Mouse (Mus musculus) hindbrain, embryonic 10.5 days (tissue): ENCODE measurements around the gene Magi2. TPM values are rescaled to one million over a fixed set of nuclear protein-coding genes. Genes with fewer than 3 reads are reported as not detected.

Experiments
- DNase-seq: peaks from one replicate; pipeline ENCODE4 v3.0.0-alpha.2; 2017; ENCODE audit warnings: low spot score
- H3K27ac ChIP-seq: fragments of 300-500 bp; sonication (generic); 2 replicates; pipeline ENCODE4 v1.5.1; 2016; ENCODE audit warnings: mild to moderate bottlenecking, moderate library complexity
- H3K27me3 ChIP-seq: fragments of 300-500 bp; sonication (generic); 2 replicates; pipeline ENCODE4 v1.6.1; 2016; ENCODE audit warnings: mild to moderate bottlenecking; ENCODE audit not compliant: poor library complexity, insufficient read depth, severe bottlenecking
- H3K36me3 ChIP-seq: fragments of 300-500 bp; sonication (generic); 2 replicates; pipeline ENCODE4 v1.6.1; 2016; ENCODE audit warnings: mild to moderate bottlenecking, moderate library complexity
- H3K4me1 ChIP-seq: fragments of 300-500 bp; sonication (generic); replicated peaks from 2 replicates; pipeline ENCODE4 v1.6.1; 2016; ENCODE audit warnings: mild to moderate bottlenecking
- H3K4me3 ChIP-seq: fragments of 300-500 bp; sonication (generic); 2 replicates; pipeline ENCODE4 v1.5.1; 2016; ENCODE audit warnings: mild to moderate bottlenecking, moderate library complexity
- H3K9me3 ChIP-seq: fragments of 300-500 bp; sonication (generic); 2 replicates; pipeline ENCODE4 v1.6.1; 2016; ENCODE audit warnings: mild to moderate bottlenecking, moderate library complexity
- whole genome bisulfite sequencing: fragments of 180-500 bp; shearing (Covaris S2); methylation state at CpG from one replicate; pipeline ENCODE4 v1.1.7; 2016; 5-methylcytosine and 5-hydroxymethylcytosine counted together
- polyA plus RNA-seq: library from polyadenylated mRNA; unstranded; fragments of >200 nt; fragmentation: Nextera tagmentation; extraction: Ambion mirVana; gene quantifications from 2 replicates; pipeline ENCODE4 v1.2.1, GENCODE M21; 2016

The Magi2 gene
- polyA plus RNA-seq, 1 experiment from 2014 or later, result 9.9 TPM

DNA sequence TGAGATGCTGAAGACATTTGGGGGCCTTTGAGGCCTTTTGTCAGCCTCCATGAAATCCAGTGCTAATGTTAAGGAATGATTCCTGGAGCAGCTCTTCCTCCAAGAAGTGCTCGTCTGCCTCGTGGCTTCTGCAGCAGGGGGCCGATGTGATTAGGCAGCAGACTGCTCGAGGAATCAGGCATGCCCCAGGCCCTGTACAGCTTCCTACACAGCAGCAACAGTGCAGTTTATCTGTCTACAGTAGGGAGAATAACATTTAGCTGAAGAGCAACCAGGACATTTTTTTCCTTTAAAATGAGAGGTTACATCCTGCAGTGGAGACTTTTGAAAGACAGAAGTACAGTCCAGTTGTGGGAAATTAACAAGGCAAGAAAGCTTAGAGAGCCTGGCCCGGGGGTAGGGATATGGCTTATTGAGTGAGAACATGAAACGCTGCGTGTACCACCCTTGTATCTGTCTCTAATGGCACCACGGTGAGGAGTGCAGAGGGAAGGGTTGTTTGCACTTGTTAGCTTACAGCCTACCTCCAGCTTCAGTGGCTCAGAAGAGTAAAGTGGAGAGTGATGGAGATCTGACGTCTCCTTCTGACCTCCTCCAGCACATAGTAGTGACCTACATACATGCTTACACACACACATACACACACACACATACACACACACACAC lies 1205.4 kb downstream of the Magi2 start:
- Histone ChIP-seq H3K27me3 (no peaks in the 10 kb centered on the region), H3K4me1 (no peaks in the 10 kb centered on the region), H3K9me3 (no peaks in the 10 kb centered on the region), H3K27ac (no peak overlapping the region), H3K4me3 (no peak overlapping the region), H3K36me3 (no peaks in the 10 kb centered on the region)
- WGBS, result 61% methylated on average over 9 of the region's 9 CpGs
- DNase-seq, result no peak

DNA sequence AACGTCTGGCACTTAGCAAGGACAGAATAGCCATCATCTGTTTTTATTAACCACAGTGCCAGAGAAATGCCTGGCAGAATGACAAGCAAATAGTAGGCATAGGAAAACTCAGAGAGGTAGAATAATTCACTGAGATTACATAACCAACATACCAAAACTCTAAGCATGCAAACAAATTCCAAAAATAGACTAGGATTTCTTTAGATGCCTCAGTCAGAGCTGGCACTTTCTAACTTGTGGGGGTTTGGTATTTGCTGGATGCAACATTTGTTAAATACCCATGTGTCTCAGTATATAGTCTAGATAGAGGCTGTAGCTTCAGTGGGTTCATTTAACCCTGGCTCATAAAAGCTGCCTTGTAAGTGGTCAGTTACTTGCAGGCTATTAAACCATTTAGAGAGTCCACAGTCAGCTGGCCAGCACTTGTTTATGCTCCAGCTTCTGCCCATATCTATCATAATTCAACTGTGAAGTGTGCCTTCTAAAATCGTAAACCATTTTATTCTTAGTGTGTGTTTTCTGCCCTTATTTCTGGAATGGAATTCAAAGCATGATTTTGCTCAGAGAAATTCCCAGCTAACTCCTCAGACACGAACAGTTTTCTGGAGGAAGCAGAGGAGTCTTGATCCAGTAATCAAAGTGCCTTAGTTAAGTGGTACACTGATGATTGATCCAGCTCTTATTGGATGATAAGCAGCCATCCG lies 1219.8 kb downstream of the Magi2 start:
- Histone ChIP-seq H3K9me3 (no peaks in the 10 kb centered on the region), H3K27me3 (no peaks in the 10 kb centered on the region), H3K36me3 (no peaks in the 10 kb centered on the region), H3K27ac (no peak overlapping the region), H3K4me3 (no peak overlapping the region), H3K4me1 (no peaks in the 10 kb centered on the region)
- WGBS, result 77% methylated on average over 4 of the region's 4 CpGs
- no peak for DNase-seq

DNA sequence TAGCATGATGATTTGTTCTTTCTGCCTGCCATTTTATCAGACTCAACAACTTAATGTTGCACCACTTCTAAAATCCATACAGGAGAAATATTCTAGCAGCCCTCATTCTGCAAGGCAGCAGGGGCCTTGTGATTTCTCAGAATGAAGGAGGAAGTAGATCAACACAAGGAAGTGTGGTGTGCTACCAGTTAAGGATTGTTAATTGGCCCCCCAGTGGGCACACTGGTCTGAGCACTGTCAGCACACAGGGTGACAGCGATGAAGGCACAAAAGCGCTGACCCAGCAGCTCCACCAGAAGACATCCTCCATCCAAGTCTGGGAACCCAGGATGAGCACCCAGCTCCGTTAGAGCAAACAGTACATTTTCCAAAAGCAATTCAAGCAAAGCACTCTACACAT lies 1229.3 kb downstream of the Magi2 start:
- Histone ChIP-seq H3K27ac (no peak overlapping the region), H3K4me1 (no peaks in the 10 kb centered on the region), H3K27me3 (no peaks in the 10 kb centered on the region), H3K4me3 (no peak overlapping the region), H3K36me3 (no peaks in the 10 kb centered on the region), H3K9me3 (no peaks in the 10 kb centered on the region)
- DNase-seq, result no peak
- 57% methylated on average over 3 of the region's 3 CpGs for WGBS

DNA sequence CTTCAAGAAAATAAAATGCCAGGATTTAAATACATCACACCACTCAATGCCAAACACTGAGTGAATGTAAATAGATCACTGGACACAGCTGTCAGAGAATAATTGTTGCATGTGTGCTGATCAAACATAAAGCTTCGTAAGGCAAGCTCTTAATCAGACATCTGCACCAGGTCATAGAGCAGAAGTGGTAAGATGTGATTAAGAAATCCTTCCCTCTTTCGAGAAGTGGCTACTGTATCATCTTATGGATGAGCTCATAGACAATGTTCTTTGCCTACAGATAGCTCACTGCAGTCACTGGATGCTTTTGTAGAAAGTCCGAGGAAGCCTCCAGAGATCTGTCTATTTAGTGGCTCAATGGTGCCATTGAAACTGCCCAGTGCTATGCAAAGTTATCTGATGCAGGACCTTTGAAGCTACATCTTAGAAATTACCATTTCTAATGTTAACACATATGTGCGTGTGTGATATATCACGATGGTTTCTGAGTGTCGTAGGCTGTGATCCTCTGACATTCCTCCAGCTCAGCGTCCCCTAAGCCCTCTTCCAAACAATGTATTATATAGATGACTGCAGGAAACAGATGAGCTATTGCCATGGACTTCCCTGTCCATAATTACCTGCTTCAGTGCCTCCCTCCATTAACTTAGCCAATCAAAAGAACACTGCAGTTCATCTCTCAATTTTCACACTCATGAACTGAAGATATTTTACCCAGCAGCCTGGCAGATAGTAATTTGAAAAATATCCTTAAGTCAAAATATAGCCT lies 1231.1 kb downstream of the Magi2 start:
- no peak for DNase-seq
- Histone ChIP-seq H3K27me3 (no peaks in the 10 kb centered on the region), H3K9me3 (no peaks in the 10 kb centered on the region), H3K4me1 (no peaks in the 10 kb centered on the region), H3K36me3 (no peaks in the 10 kb centered on the region), H3K27ac (no peak overlapping the region), H3K4me3 (no peak overlapping the region)
- 86% methylated on average over 7 of the region's 7 CpGs for WGBS

DNA sequence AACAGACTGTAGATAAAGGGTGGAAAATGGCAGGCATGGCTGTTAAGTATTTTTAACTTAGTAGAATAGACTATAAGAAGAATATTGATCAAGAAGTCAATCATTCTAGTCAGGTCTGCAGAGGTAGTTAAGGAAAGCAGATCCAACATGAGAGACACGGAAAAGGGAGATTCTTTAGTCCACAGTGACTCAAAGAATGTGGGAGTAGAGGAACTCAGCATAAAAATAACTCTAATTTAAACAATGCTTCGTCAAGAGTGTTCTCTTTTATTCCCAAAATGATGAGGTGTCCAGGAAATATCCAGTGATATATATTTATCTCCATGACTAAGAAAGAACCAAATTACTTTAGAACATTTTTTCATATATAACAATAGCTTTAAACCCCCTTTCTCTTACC lies 1234.9 kb downstream of the Magi2 start:
- H3K4me1 ChIP-seq, result no peaks in the 10 kb centered on the region
- 84% methylated on average over 2 of the region's 2 CpGs for WGBS
- no peaks in the 10 kb centered on the region for H3K27me3 ChIP-seq
- H3K9me3 ChIP-seq, result no peaks in the 10 kb centered on the region
- no peak overlapping the region for H3K27ac ChIP-seq
- no peak for DNase-seq
- no peaks in the 10 kb centered on the region for H3K36me3 ChIP-seq
- H3K4me3 ChIP-seq, result no peak overlapping the region

DNA sequence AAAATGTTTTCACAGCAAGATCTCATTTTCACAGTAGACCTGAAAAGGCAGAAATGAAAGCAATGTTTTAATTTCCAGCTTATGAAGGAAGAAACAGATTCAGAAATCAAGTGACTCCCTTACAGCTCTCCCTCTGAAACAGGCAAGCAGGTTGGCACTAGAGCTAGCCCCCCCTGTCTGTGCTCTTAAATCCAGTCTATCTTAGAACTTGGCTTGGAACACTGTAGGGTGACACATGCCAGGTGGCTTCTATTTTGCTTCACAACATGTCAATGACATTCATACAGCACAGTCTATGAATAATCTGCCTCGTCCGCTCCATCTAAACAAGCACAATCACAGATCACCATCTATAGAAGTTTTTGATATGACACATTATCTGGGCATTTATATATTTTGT lies 1235.5 kb downstream of the Magi2 start:
- DNase-seq, result no peak

DNA sequence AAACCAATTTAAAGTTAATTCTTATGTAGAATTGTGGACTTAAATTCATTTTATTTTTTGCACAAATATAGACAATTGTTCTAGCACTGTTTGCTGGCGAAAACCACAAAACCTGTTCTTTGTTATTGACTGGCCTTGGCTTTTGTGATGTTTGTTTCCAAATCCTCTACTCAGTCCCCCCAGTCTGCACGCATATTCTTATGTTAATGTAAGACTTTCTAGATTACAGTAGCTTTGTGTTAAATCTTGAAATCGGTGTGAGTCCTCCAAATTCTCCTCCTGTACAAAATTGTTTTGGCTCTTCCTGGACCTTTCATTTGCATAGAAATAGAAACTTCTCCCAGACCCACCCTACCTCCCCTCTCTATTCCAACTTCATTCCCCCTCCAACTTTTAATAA lies 1242.9 kb downstream of the Magi2 start:
- no peak overlapping the region for H3K27ac ChIP-seq
- H3K36me3 ChIP-seq, result no peaks in the 10 kb centered on the region
- 69% methylated on average over 3 of the region's 3 CpGs for WGBS
- no peak overlapping the region for H3K4me3 ChIP-seq
- H3K9me3 ChIP-seq, result no peaks in the 10 kb centered on the region
- H3K4me1 ChIP-seq, result no peaks in the 10 kb centered on the region
- DNase-seq, result no peak
- no peaks in the 10 kb centered on the region for H3K27me3 ChIP-seq

More for the DNA sequence above, 1235.5 kb downstream of the Magi2 start:
- Histone ChIP-seq H3K27ac (no peak overlapping the region), H3K4me3 (no peak overlapping the region), H3K36me3 (no peaks in the 10 kb centered on the region), H3K27me3 (no peaks in the 10 kb centered on the region), H3K9me3 (no peaks in the 10 kb centered on the region), H3K4me1 (no peaks in the 10 kb centered on the region)
- WGBS, result 94% methylated on average over 2 of the region's 2 CpGs

DNA sequence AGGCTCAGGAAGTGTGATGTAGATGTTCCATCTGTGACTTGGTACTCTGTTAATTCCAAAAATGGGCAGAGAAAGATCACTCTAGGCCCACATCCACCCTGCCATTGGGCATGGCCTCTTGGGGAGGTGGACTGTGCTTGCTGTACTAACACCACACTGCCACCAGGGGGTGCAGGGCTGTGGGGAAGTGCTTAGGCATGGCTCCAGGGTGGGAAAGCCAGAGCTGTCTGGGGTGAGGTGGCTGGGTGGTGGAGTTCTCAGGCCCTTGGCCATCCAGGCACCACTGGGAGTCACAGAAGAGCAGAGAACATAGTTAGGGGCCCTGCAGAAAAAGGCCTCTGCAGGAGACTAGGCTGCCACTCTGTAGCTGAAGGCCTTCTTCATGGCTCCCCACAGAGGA lies 1243.6 kb downstream of the Magi2 start:
- no peak overlapping the region for H3K27ac ChIP-seq
- no peaks in the 10 kb centered on the region for H3K9me3 ChIP-seq
- DNase-seq, result no peak
- no peaks in the 10 kb centered on the region for H3K27me3 ChIP-seq
- H3K4me3 ChIP-seq, result no peak overlapping the region
- no peaks in the 10 kb centered on the region for H3K4me1 ChIP-seq
- H3K36me3 ChIP-seq, result no peaks in the 10 kb centered on the region

DNA sequence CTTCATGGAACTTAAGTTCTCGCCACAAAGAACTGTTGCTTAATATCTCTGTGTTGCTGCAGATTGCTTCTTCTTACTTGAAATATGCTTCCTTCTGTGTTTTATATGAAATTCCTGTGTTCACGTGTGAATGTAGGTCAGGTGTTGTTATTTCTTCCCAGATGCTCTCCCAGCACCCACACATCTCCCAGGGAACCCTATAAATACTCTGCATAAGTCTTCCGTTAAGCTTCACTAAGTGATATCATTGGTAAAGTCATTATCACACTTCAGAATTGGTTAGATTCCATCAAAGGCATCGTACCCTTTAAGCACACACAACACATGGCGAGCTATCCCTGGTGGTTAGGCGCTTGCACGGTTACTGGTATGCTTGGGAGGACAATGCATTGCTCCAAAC lies 1257.7 kb downstream of the Magi2 start:
- H3K4me1 ChIP-seq, result no peaks in the 10 kb centered on the region
- 90% methylated on average over 7 of the region's 7 CpGs for WGBS
- no peak overlapping the region for H3K4me3 ChIP-seq
- DNase-seq, result no peak
- no peaks in the 10 kb centered on the region for H3K27me3 ChIP-seq
- H3K27ac ChIP-seq, result no peak overlapping the region
- no peaks in the 10 kb centered on the region for H3K9me3 ChIP-seq
- no peaks in the 10 kb centered on the region for H3K36me3 ChIP-seq

DNA sequence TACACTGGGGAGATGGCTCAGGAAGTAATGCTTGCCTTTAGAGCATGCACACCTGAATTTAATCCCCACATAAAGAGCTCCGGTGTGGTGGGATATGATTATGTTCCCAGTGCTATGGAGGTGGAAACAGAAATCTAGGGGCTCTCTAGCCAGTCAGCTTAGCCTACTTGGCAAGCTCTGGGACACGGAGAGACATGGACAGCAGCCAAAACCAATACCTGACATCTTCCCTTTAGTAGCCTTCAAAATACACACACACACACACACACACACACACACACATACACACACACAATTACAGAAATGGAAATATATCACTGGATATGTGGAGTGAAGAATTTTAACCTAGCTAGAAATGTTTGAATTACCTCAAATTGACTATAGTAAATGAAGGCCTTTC lies 1265.1 kb downstream of the Magi2 start:
- Histone ChIP-seq H3K4me3 (no peak overlapping the region), H3K27me3 (no peaks in the 10 kb centered on the region), H3K4me1 (no peaks in the 10 kb centered on the region), H3K27ac (no peak overlapping the region), H3K36me3 (no peaks in the 10 kb centered on the region), H3K9me3 (no peaks in the 10 kb centered on the region)
- DNase-seq, result no peak
- WGBS, result 81% methylated on average over 2 of the region's 2 CpGs

DNA sequence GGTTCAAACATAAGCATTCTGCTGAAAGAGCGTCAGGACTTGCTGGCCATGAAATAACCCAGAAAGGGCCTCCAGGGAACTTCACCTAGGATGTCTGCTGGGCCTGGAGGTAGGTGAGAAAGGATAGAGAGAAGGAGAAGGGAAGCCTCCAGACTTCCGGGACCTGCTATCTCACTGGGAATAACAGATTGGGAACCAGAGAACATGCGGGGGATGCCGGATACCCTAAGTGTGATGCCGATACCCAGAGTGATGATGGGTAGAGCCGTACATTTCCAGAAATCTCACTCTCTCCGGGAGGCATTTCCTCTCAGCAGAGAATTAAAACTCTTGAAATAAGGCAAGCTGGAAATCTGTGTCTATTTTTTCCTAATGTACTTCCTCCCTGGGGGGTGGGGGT lies 1265.8 kb downstream of the Magi2 start:
- H3K9me3 ChIP-seq, result no peaks in the 10 kb centered on the region
- no peak overlapping the region for H3K27ac ChIP-seq
- H3K36me3 ChIP-seq, result no peaks in the 10 kb centered on the region
- WGBS, result 92% methylated on average over 7 of the region's 7 CpGs
- no peak overlapping the region for H3K4me3 ChIP-seq
- no peak for DNase-seq
- H3K4me1 ChIP-seq, result no peaks in the 10 kb centered on the region
- no peaks in the 10 kb centered on the region for H3K27me3 ChIP-seq

DNA sequence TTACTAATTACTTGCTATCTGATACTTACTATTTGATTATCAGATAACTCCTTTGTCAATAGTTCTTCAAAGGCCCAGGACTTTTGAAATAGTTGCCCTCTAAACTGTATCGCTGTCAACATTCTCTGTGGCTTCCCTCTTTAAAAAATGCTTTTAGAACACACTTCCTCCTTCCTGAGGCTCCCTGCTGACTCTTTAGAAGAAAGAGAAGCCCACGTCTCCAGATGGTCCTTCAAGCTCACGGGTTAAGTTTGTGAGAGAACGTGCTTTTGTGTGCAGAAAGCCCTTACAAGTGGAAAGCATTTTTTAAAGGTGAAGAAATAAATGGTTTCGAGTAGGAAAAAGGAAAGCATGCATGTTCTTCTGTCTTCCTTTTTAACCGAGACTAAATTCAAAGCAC lies 1267.2 kb downstream of the Magi2 start:
- WGBS, result 54% methylated on average over 6 of the region's 6 CpGs
- Histone ChIP-seq H3K27ac (no peak overlapping the region), H3K27me3 (no peaks in the 10 kb centered on the region), H3K9me3 (no peaks in the 10 kb centered on the region), H3K36me3 (no peaks in the 10 kb centered on the region), H3K4me1 (no peaks in the 10 kb centered on the region), H3K4me3 (no peak overlapping the region)
- DNase-seq, result no peak

DNA sequence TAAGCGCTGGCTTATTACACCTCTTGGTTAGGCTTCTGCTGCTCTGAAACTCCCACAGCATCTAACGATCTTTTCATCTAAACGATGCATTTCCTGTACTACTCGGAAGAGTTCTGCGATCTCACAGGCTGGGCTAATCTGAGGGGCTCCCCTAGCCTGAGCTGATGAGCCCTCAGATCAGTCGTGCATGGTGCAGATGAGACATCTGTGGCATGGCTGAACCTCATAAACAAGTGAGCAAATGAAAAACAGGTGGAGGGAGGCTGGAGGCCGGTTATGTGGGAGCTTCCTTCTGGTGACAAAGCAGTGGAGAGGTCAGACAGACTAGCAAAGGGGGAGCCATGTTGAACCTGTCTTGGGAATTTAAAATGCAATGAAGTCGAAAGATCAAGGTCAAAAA lies 1270.1 kb downstream of the Magi2 start:
- WGBS, result 78% methylated on average over 8 of the region's 8 CpGs
- DNase-seq, result no peak

More for the DNA sequence above, 1270.1 kb downstream of the Magi2 start:
- H3K4me1 ChIP-seq, result no peaks in the 10 kb centered on the region
- no peaks in the 10 kb centered on the region for H3K36me3 ChIP-seq
- H3K4me3 ChIP-seq, result no peak overlapping the region
- H3K9me3 ChIP-seq, result no peaks in the 10 kb centered on the region
- no peak overlapping the region for H3K27ac ChIP-seq
- H3K27me3 ChIP-seq, result no peaks in the 10 kb centered on the region
